Mouse (Mus musculus) C2C12 (cell line): ENCODE measurements around the gene Mier3.

Source experiments
- CTCF ChIP-seq: IDR thresholded peaks from one replicate; pipeline ENCODE4 v1.5.1; 2011; ENCODE audit not compliant: control insufficient read depth, insufficient read depth, insufficient read length
- FOSL1 ChIP-seq: IDR thresholded peaks from one replicate; pipeline ENCODE4 v1.8.0; 2011; ENCODE audit warnings: mild to moderate bottlenecking, low read length; ENCODE audit not compliant: poor library complexity, insufficient read depth, severe bottlenecking
- MAX ChIP-seq: IDR thresholded peaks from one replicate; pipeline ENCODE4 v1.6.1; 2011; ENCODE audit warnings: mild to moderate bottlenecking, control low read depth
- MYOD1 ChIP-seq: IDR thresholded peaks from one replicate; pipeline ENCODE4 v1.6.1; 2011; ENCODE audit warnings: low read depth; ENCODE audit not compliant: control insufficient read depth, insufficient read length
- USF1 ChIP-seq: IDR thresholded peaks from one replicate; pipeline ENCODE4 v1.6.1; 2011; ENCODE audit warnings: low read depth, mild to moderate bottlenecking, control low read depth, moderate library complexity

- no peak for TF ChIP-seq CTCF
- no peak for TF ChIP-seq MYOD1
- no peak for TF ChIP-seq MAX
- TF ChIP-seq FOSL1: no peak
- no peak for TF ChIP-seq USF1
Observed at GRCm38 (mm10) chr13:111646204-111646603, 34.6 kb upstream of the Mier3 start.
